In genomic region chr15:94227388-94227787, GRCm38 (mm10) we compare ENCODE assay signal across 22 mouse cellular contexts.
DNase-seq lines count a peak whose midpoint lies in the region; ATAC-seq and TF ChIP-seq lines count a peak whose summit lies in the region.
"Had no signal": no experiment of that assay in that cellular context is flagged by ENCODE, and none has a peak within 500 bp of the region (broad histone marks: within the 10 kb centered on the region; RNA-seq: fewer than 3 reads in every experiment).

No protein-coding gene starts in this region.

- POLR2A ChIA-PET in Patski (lab: Charles Lee) = no interaction called here

- H3K4me3 ChIP-seq in intestine, postnatal 0 days (ENCODE audit: low read depth, low read length) = no peak overlapping the region
- no peak overlapping the region for H3K4me3 ChIP-seq in intestine, embryonic 15.5 days (replicated peaks)
- H3K4me3 ChIP-seq in lung, postnatal 0 days (ENCODE audit: low read depth, low read length) = no peak overlapping the region
- H3K4me3 ChIP-seq: embryonic facial prominence, embryonic 12.5 days; forebrain, embryonic 12.5 days; gastrocnemius, adult 2 months; heart, embryonic 12.5 days; hindbrain, embryonic 15.5 days had no signal

- H3K4me2 ChIP-seq in intestine, postnatal 0 days (replicated peaks; ENCODE audit: low read depth) = no peak overlapping the region
- H3K4me2 ChIP-seq in intestine, embryonic 15.5 days (replicated peaks) = no peak overlapping the region
- H3K4me2 ChIP-seq in lung, postnatal 0 days (replicated peaks; ENCODE audit: low read depth, low read length) = no peak overlapping the region
- H3K4me2 ChIP-seq: embryonic facial prominence, embryonic 12.5 days; forebrain, embryonic 12.5 days; heart, embryonic 12.5 days; hindbrain, embryonic 15.5 days had no signal

- no peaks in the 10 kb centered on the region for H3K27me3 ChIP-seq in intestine, postnatal 0 days (replicated peaks; ENCODE audit: control insufficient read depth, insufficient read depth, low read length)
- no peaks in the 10 kb centered on the region for H3K27me3 ChIP-seq in intestine, embryonic 15.5 days (replicated peaks)
- H3K27me3 ChIP-seq in Patski = no peaks in the 10 kb centered on the region
- H3K27me3 ChIP-seq in lung, postnatal 0 days (replicated peaks; ENCODE audit: insufficient read depth, low read length) = no peaks in the 10 kb centered on the region
- H3K27me3 ChIP-seq: embryonic facial prominence, embryonic 12.5 days; forebrain, embryonic 12.5 days; heart, embryonic 12.5 days; hindbrain, embryonic 15.5 days had no signal

- 78% methylated on average over 1 of the region's 1 CpGs for WGBS in intestine, postnatal 0 days
- WGBS in intestine, embryonic 15.5 days = 83% methylated on average over 1 of the region's 1 CpGs
- WGBS in lung, postnatal 0 days = 79% methylated on average over 1 of the region's 1 CpGs

- no peak overlapping the region for H3K9ac ChIP-seq in intestine, postnatal 0 days (ENCODE audit: low read depth, low read length)
- H3K9ac ChIP-seq in intestine, embryonic 15.5 days = no peak overlapping the region
- H3K9ac ChIP-seq in lung, postnatal 0 days (replicated peaks; ENCODE audit: low read depth) = no peak overlapping the region
- H3K9ac ChIP-seq: embryonic facial prominence, embryonic 12.5 days; forebrain, embryonic 12.5 days; heart, embryonic 12.5 days; hindbrain, embryonic 15.5 days had no signal

- in situ Hi-C loops in Patski (cut with MboI; ENCODE audit: low pct_unique_long_range_greater_than_20kb) = no loop called here

- H3K36me3 ChIP-seq in intestine, postnatal 0 days (ENCODE audit: control insufficient read depth, insufficient read depth) = no peaks in the 10 kb centered on the region
- H3K36me3 ChIP-seq in intestine, embryonic 15.5 days = no peaks in the 10 kb centered on the region
- no peaks in the 10 kb centered on the region for H3K36me3 ChIP-seq in lung, postnatal 0 days (ENCODE audit: insufficient read depth, low read length)
- H3K36me3 ChIP-seq: embryonic facial prominence, embryonic 12.5 days; forebrain, embryonic 12.5 days; G1E; heart, embryonic 12.5 days; hindbrain, embryonic 15.5 days had no signal

- no peak for TF ChIP-seq CTCF in intestine, postnatal 0 days (IDR thresholded peaks at IDR 0.05; ENCODE audit: low read depth)
- TF ChIP-seq CTCF in Patski (IDR thresholded peaks at IDR 0.05) = no peak
- no peak for TF ChIP-seq CTCF in lung, postnatal 0 days (IDR thresholded peaks at IDR 0.05)

- peak; percentile 23 for DNase-seq in adrenal gland, adult 2 months
- no peak for DNase-seq in adrenal gland, postnatal 10 days
- no peak for DNase-seq in Patski (ENCODE audit: low read depth, low spot score)
- peak; percentile 34 for DNase-seq in skeletal muscle tissue, adult 2 months (ENCODE audit: low read depth, low spot score)
- DNase-seq in lung, postnatal 0 days (ENCODE audit: low spot score) = no peak
- no peak for DNase-seq in urinary bladder, adult 18-20 months (ENCODE audit: low spot score in 2 of 2)
- DNase-seq: adrenal gland, postnatal 25 days; cerebellum, adult 2 months; cerebellum, postnatal 25 days; gastrocnemius, adult 2 months; gastrocnemius, postnatal 36 days; kidney, adult 11 months; kidney, adult 9 months had no signal

- no peaks in the 10 kb centered on the region for H3K4me1 ChIP-seq in intestine, postnatal 0 days (replicated peaks; ENCODE audit: control insufficient read depth, insufficient read depth, low read length)
- peaks cover 4% of the 10 kb centered on the region; the same call in 1 of the 2 replicates for H3K4me1 ChIP-seq in intestine, embryonic 15.5 days (replicated peaks)
- no peaks in the 10 kb centered on the region for H3K4me1 ChIP-seq in lung, postnatal 0 days (ENCODE audit: insufficient read depth, low read depth, low read length)
- H3K4me1 ChIP-seq: embryonic facial prominence, embryonic 12.5 days; forebrain, embryonic 12.5 days had no signal

- CTCF ChIA-PET in Patski (lab: Charles Lee) = interaction anchor here (1.3 kb wide), 1 partner anchor 19 kb away, joined by 3 read pairs; no protein-coding TSS in a partner anchor

- H3K27ac ChIP-seq in intestine, postnatal 0 days (ENCODE audit: low read depth, low read length) = no peak overlapping the region
- H3K27ac ChIP-seq in intestine, embryonic 15.5 days = no peak overlapping the region
- H3K27ac ChIP-seq in lung, postnatal 0 days (ENCODE audit: low read length) = no peak overlapping the region
- H3K27ac ChIP-seq: embryonic facial prominence, embryonic 12.5 days; forebrain, embryonic 12.5 days; gastrocnemius, adult 2 months; hindbrain, embryonic 15.5 days had no signal

- no peak for TF ChIP-seq EP300 in lung, postnatal 0 days (IDR thresholded peaks at IDR 0.05)

- H3K9me3 ChIP-seq in intestine, postnatal 0 days (ENCODE audit: control insufficient read depth) = no peaks in the 10 kb centered on the region
- H3K9me3 ChIP-seq in intestine, embryonic 15.5 days = no peaks in the 10 kb centered on the region
- no peaks in the 10 kb centered on the region for H3K9me3 ChIP-seq in lung, postnatal 0 days (ENCODE audit: low read length)
- H3K9me3 ChIP-seq: embryonic facial prominence, embryonic 12.5 days; forebrain, embryonic 12.5 days; heart, embryonic 12.5 days; hindbrain, embryonic 15.5 days had no signal

- ATAC-seq in intestine, postnatal 0 days = peak; percentile 64
- no peak for ATAC-seq in intestine, embryonic 15.5 days
- peak; percentile 58 for ATAC-seq in Patski
- no peak for ATAC-seq in lung, postnatal 0 days
- ATAC-seq: CD4-positive, CD25-positive, alpha-beta regulatory T cell, adult 4 months; forebrain, embryonic 16.5 days had no signal

Comparison
In these comparisons a context has a peak if more than half of its experiments do, and no peak if none do; other contexts are left out.
1. DNase-seq: peak in adrenal gland, adult 2 months (single experiment) and skeletal muscle tissue, adult 2 months (single experiment); none in adrenal gland, postnatal 10 days (single experiment), Patski (single experiment), lung, postnatal 0 days (single experiment) and urinary bladder, adult 18-20 months (0 of 2).
2. ATAC-seq: peak in intestine, postnatal 0 days (single experiment) and Patski (single experiment); none in intestine, embryonic 15.5 days (single experiment) and lung, postnatal 0 days (single experiment).